In the genomic region with DNA sequence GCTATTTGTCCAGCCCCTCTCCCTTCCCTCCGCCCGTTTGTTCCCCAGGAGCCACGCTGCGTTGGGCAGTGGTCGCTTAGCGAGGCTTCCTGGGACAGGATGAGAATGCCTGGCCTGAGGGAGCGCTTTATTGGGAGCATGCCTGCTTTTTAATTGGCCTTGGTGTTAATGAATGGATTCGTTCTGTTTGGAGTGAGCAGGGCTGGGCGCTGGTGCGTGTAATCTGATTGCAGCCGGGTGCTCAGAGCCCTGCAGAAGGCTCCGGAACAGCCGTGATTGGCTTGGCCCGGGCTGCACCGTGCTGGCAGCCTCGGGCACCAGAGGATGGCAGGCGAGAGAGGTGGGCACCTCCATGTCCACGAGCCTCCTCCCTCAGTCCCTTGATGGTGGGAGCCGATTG, we compare ENCODE assay signal across 8 mouse cellular contexts.
A peak's percentile ranks its signal among the peaks of the same experiment; 100 is the strongest.
DNase-seq lines count a peak whose midpoint lies in the region; ATAC-seq and TF ChIP-seq lines count a peak whose summit lies in the region.

No protein-coding gene starts in this region.

- no peaks in the 10 kb centered on the region for H3K36me3 ChIP-seq in hindbrain, embryonic 12.5 days
- no peaks in the 10 kb centered on the region for H3K36me3 ChIP-seq in lung, postnatal 0 days (ENCODE audit: insufficient read depth, low read length)

- peak overlapping the region; percentile 30 for H3K4me2 ChIP-seq in hindbrain, embryonic 12.5 days (replicated peaks)
- H3K4me2 ChIP-seq in lung, postnatal 0 days (replicated peaks; ENCODE audit: low read depth, low read length) = no peak overlapping the region

- H3K27ac ChIP-seq in hindbrain, embryonic 12.5 days = peak overlapping the region; percentile 83
- no peak overlapping the region for H3K27ac ChIP-seq in lung, postnatal 0 days (ENCODE audit: low read length)

- H3K27me3 ChIP-seq in hindbrain, embryonic 12.5 days = peaks cover 4% of the 10 kb centered on the region; the same call in 1 of the 2 replicates
- no peaks in the 10 kb centered on the region for H3K27me3 ChIP-seq in lung, postnatal 0 days (replicated peaks; ENCODE audit: insufficient read depth, low read length)

- no peak overlapping the region for H3K9ac ChIP-seq in hindbrain, embryonic 12.5 days
- no peak overlapping the region for H3K9ac ChIP-seq in lung, postnatal 0 days (replicated peaks; ENCODE audit: low read depth)

- 6% methylated on average over 19 of the region's 19 CpGs for WGBS in hindbrain, embryonic 12.5 days
- WGBS in lung, postnatal 0 days = 19% methylated on average over 19 of the region's 19 CpGs

- no peak overlapping the region for H3K4me3 ChIP-seq in hindbrain, embryonic 12.5 days
- no peak overlapping the region for H3K4me3 ChIP-seq in lung, postnatal 0 days (ENCODE audit: low read depth, low read length)

- ATAC-seq in hindbrain, embryonic 12.5 days (ENCODE audit: low FRiP score) = peak; percentile 96
- no peak for ATAC-seq in megakaryocyte progenitor cell, adult 5-6 weeks (replicated peaks; ENCODE audit: poor library complexity)
- ATAC-seq in lung, postnatal 0 days = no peak

- H3K4me1 ChIP-seq in hindbrain, embryonic 12.5 days = peaks cover 44% of the 10 kb centered on the region
- H3K4me1 ChIP-seq in lung, postnatal 0 days (ENCODE audit: insufficient read depth, low read depth, low read length) = no peaks in the 10 kb centered on the region

- no peak for TF ChIP-seq EP300 in lung, postnatal 0 days (IDR thresholded peaks at IDR 0.05)

- H3K9me3 ChIP-seq in hindbrain, embryonic 12.5 days (replicated peaks) = no peaks in the 10 kb centered on the region
- H3K9me3 ChIP-seq in lung, postnatal 0 days (ENCODE audit: low read length) = no peaks in the 10 kb centered on the region

- TF ChIP-seq CTCF in lung, postnatal 0 days (IDR thresholded peaks at IDR 0.05) = no peak

- peak; percentile 72 for DNase-seq in brain, embryonic 18.5 days (ENCODE audit: low read depth, low spot score)
- peak; percentile 78 for DNase-seq in embryo, embryonic 10.5 days (ENCODE audit: low spot score)
- DNase-seq in layer of hippocampus, postnatal 10 days (ENCODE audit: low spot score in 2 of 2) = peak; percentile 74 to 79
- peak; percentile 49 for DNase-seq in neural tube, embryonic 10.5 days (ENCODE audit: extremely low spot score, low spot score)
- DNase-seq in lung, postnatal 0 days (ENCODE audit: low spot score) = no peak
- DNase-seq in adrenal gland, adult 18-20 months (ENCODE audit: low spot score in 2 of 2) = no peak

Comparison
In these comparisons a context has a peak if more than half of its experiments do, and no peak if none do; other contexts are left out.
1. DNase-seq: peak in brain, embryonic 18.5 days (single experiment), embryo, embryonic 10.5 days (single experiment), layer of hippocampus, postnatal 10 days (2 of 2) and neural tube, embryonic 10.5 days (single experiment); none in lung, postnatal 0 days (single experiment) and adrenal gland, adult 18-20 months (0 of 2).